Mouse (Mus musculus): Measurements from ENCODE around the gene Aoc2. TPM values are rescaled to one million over a fixed set of nuclear protein-coding genes. Genes with fewer than 3 reads are reported as not detected.
A peak's percentile ranks its signal among the peaks of the same experiment; 100 is the strongest.
"Not testable (repeated sequence)": the region's sequence is repeated elsewhere in the genome, so short reads cannot be mapped to it uniquely, and the experiment has no call there.

Gene Aoc2
- polyA plus RNA-seq, 1 experiment from 2014 or later: 0.55 TPM

DNA sequence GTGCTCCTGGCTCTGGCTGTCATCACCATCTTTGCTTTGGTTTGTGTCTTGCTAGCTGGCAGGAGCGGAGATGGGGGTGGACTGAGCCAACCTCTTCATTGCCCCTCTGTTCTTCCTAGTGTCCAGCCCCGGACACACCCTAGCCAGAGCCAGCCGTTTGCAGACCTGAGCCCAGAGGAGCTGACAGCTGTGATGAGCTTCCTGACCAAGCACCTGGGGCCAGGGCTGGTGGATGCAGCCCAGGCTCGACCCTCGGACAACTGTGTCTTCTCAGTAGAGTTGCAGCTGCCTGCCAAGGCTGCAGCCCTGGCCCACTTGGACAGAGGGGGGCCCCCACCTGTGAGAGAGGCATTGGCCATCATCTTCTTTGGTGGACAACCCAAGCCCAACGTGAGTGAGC lies 6.1 kb downstream of the Aoc2 start:
- H3K27me3 ChIP-seq (ENCODE audit: control insufficient read depth, insufficient read depth, low read length); H3K9ac ChIP-seq (ENCODE audit: low read length); ATAC-seq (ENCODE audit: insufficient number of reproducible peaks, insufficient read depth, low FRiP score, low read depth); H3K36me3 ChIP-seq (ENCODE audit: control insufficient read depth, insufficient read depth, low read length); H3K4me3 ChIP-seq (ENCODE audit: control insufficient read depth in 1 of 2, insufficient read depth in 1 of 2, low read depth in 1 of 2, low read length in 2 of 2); H3K4me2 ChIP-seq (ENCODE audit: low read length); H3K9me3 ChIP-seq (ENCODE audit: control insufficient read depth, low read length): not testable (repeated sequence)
- WGBS: 59% methylated on average over 6 of the region's 6 CpGs
- Histone ChIP-seq H3K27ac (replicated peaks in 1 of 2; ENCODE audit: control insufficient read depth in 1 of 2, insufficient read depth in 1 of 2, low read depth in 2 of 2, low read length in 2 of 2) (peak overlapping the region; percentile 10; a peak in 1 of 4 replicates), H3K4me1 (ENCODE audit: control insufficient read depth in 2 of 2, insufficient read depth in 2 of 2, low read length in 2 of 2) (peaks cover 7 to 12% of the 10 kb centered on the region in 2 experiments)

GRCm38 (mm10) chr11:101332537-101332936 lies 7.7 kb downstream of the Aoc2 start:
- H3K4me1 ChIP-seq (ENCODE audit: control insufficient read depth in 2 of 2, insufficient read depth in 2 of 2, low read length in 2 of 2): peaks cover 11 to 14% of the 10 kb centered on the region in 2 experiments
- H3K36me3 ChIP-seq (ENCODE audit: control insufficient read depth, insufficient read depth, low read length): no peaks in the 10 kb centered on the region
- no peak for ATAC-seq (ENCODE audit: insufficient number of reproducible peaks, insufficient read depth, low FRiP score, low read depth)
- no peak overlapping the region for H3K4me3 ChIP-seq (ENCODE audit: control insufficient read depth in 1 of 2, insufficient read depth in 1 of 2, low read depth in 1 of 2, low read length in 2 of 2)
- no peak overlapping the region for H3K27ac ChIP-seq (replicated peaks in 1 of 2; ENCODE audit: control insufficient read depth in 1 of 2, insufficient read depth in 1 of 2, low read depth in 2 of 2, low read length in 2 of 2)
- no peak overlapping the region for H3K9ac ChIP-seq (ENCODE audit: low read length)
- H3K4me2 ChIP-seq (ENCODE audit: low read length): 0 out of 2 replicates have a peak overlapping the region, but pooled peaks have one; percentile 17
- H3K9me3 ChIP-seq (ENCODE audit: control insufficient read depth, low read length): no peaks in the 10 kb centered on the region
- H3K27me3 ChIP-seq (ENCODE audit: control insufficient read depth, insufficient read depth, low read length): no peaks in the 10 kb centered on the region
- 62% methylated on average over 3 of the region's 3 CpGs for WGBS

DNA sequence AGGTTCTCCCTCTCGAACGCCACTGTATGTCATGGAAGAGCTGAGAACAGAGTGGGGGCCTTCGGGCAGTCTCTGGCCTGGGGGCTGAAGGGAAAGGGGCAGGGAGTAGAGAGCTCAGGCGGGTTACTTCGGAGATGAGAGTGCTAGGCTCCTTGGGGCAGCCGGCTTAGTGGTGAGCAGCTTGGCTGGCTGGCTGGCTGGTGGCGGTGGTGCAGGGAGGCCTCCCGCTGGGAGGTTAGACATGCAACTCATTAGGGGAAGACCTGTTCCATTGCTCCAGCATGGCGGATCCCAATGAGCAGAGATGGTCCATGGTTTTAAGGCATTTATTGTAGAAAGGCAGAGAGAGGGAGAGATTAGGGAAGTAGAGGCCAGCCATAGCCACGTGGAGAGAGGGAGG lies 9.2 kb downstream of the Aoc2 start:
- Histone ChIP-seq H3K27me3 (ENCODE audit: control insufficient read depth, insufficient read depth, low read length) (no peaks in the 10 kb centered on the region), H3K36me3 (ENCODE audit: control insufficient read depth, insufficient read depth, low read length) (no peaks in the 10 kb centered on the region), H3K4me3 (ENCODE audit: control insufficient read depth in 1 of 2, insufficient read depth in 1 of 2, low read depth in 1 of 2, low read length in 2 of 2) (no peak overlapping the region), H3K9ac (ENCODE audit: low read length) (no peak overlapping the region), H3K27ac (replicated peaks in 1 of 2; ENCODE audit: control insufficient read depth in 1 of 2, insufficient read depth in 1 of 2, low read depth in 2 of 2, low read length in 2 of 2) (no peak overlapping the region), H3K9me3 (ENCODE audit: control insufficient read depth, low read length) (no peaks in the 10 kb centered on the region), H3K4me1 (ENCODE audit: control insufficient read depth in 2 of 2, insufficient read depth in 2 of 2, low read length in 2 of 2) (peaks cover 10% of the 10 kb centered on the region in 2 experiments), H3K4me2 (ENCODE audit: low read length) (peak overlapping the region; percentile 12; the same call in 1 of the 2 replicates)
- ATAC-seq (ENCODE audit: insufficient number of reproducible peaks, insufficient read depth, low FRiP score, low read depth): no peak
- 53% methylated on average over 10 of the region's 10 CpGs for WGBS

DNA sequence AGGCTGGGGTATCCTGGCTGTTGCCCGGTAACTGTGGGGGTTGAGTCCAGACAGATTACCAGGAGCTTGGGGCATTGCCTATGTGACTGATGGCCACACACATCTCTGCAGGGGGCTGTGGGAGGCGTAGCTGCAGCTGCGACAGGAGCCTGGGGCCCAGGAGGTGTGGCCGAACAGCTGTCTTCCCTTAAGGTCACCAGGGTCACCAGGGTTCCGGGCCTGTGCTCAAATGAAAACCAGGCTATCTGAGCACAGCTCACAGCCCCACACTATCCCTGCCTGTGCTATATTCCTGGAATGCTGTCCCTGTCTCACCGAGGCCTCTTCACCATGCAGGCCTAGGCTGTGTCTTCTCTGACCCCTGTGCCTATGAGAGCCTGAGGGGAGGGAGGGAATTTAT lies 9.7 kb downstream of the Aoc2 start:
- no peak overlapping the region for H3K4me2 ChIP-seq (ENCODE audit: low read length)
- no peaks in the 10 kb centered on the region for H3K9me3 ChIP-seq (ENCODE audit: control insufficient read depth, low read length)
- H3K4me1 ChIP-seq (ENCODE audit: control insufficient read depth in 2 of 2, insufficient read depth in 2 of 2, low read length in 2 of 2): peaks cover 7% of the 10 kb centered on the region in 2 experiments; a peak in 3 of 4 replicates
- H3K9ac ChIP-seq (ENCODE audit: low read length): no peak overlapping the region
- no peaks in the 10 kb centered on the region for H3K36me3 ChIP-seq (ENCODE audit: control insufficient read depth, insufficient read depth, low read length)
- no peak overlapping the region for H3K27ac ChIP-seq (replicated peaks in 1 of 2; ENCODE audit: control insufficient read depth in 1 of 2, insufficient read depth in 1 of 2, low read depth in 2 of 2, low read length in 2 of 2)
- WGBS: 14% methylated on average over 6 of the region's 6 CpGs
- H3K27me3 ChIP-seq (ENCODE audit: control insufficient read depth, insufficient read depth, low read length): no peaks in the 10 kb centered on the region
- no peak for ATAC-seq (ENCODE audit: insufficient number of reproducible peaks, insufficient read depth, low FRiP score, low read depth)
- H3K4me3 ChIP-seq (ENCODE audit: control insufficient read depth in 1 of 2, insufficient read depth in 1 of 2, low read depth in 1 of 2, low read length in 2 of 2): no peak overlapping the region

DNA sequence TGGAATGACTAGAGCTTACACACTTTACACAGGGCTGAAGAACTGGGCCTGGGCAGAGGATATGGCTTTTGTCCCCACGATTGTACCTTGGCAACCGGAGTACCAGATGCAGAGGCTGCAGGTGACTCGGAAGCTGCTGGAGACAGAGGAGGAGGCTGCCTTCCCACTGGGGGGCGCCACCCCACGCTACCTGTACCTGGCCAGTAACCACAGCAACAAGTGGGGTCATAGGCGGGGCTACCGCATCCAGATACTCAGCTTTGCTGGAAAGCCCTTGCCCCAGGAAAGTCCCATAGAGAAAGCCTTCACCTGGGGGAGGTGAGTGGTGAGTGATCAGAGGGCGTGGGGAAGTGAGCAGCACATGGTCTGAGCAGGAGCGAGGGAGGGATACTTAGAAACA lies 10.8 kb downstream of the Aoc2 start:
- no peak overlapping the region for H3K27ac ChIP-seq (replicated peaks in 1 of 2; ENCODE audit: control insufficient read depth in 1 of 2, insufficient read depth in 1 of 2, low read depth in 2 of 2, low read length in 2 of 2)
- no peak overlapping the region for H3K9ac ChIP-seq (ENCODE audit: low read length)
- H3K4me3 ChIP-seq (ENCODE audit: control insufficient read depth in 1 of 2, insufficient read depth in 1 of 2, low read depth in 1 of 2, low read length in 2 of 2): no peak overlapping the region
- no peak overlapping the region for H3K4me2 ChIP-seq (ENCODE audit: low read length)
- ATAC-seq (ENCODE audit: insufficient number of reproducible peaks, insufficient read depth, low FRiP score, low read depth): no peak
- peaks cover 7% of the 10 kb centered on the region in 2 experiments; a peak in 3 of 4 replicates for H3K4me1 ChIP-seq (ENCODE audit: control insufficient read depth in 2 of 2, insufficient read depth in 2 of 2, low read length in 2 of 2)
- WGBS: 78% methylated on average over 9 of the region's 9 CpGs
- no peaks in the 10 kb centered on the region for H3K9me3 ChIP-seq (ENCODE audit: control insufficient read depth, low read length)
- no peaks in the 10 kb centered on the region for H3K27me3 ChIP-seq (ENCODE audit: control insufficient read depth, insufficient read depth, low read length)
- H3K36me3 ChIP-seq (ENCODE audit: control insufficient read depth, insufficient read depth, low read length): no peaks in the 10 kb centered on the region

- peak overlapping the region; percentile 34 to 49; a peak in 3 of 4 replicates for H3K27ac ChIP-seq (replicated peaks in 1 of 2; ENCODE audit: control insufficient read depth in 1 of 2, insufficient read depth in 1 of 2, low read depth in 2 of 2, low read length in 2 of 2)
Measured at GRCm38 (mm10) chr11:101338123-101338760, 13.4 kb downstream of the Aoc2 start.

DNA sequence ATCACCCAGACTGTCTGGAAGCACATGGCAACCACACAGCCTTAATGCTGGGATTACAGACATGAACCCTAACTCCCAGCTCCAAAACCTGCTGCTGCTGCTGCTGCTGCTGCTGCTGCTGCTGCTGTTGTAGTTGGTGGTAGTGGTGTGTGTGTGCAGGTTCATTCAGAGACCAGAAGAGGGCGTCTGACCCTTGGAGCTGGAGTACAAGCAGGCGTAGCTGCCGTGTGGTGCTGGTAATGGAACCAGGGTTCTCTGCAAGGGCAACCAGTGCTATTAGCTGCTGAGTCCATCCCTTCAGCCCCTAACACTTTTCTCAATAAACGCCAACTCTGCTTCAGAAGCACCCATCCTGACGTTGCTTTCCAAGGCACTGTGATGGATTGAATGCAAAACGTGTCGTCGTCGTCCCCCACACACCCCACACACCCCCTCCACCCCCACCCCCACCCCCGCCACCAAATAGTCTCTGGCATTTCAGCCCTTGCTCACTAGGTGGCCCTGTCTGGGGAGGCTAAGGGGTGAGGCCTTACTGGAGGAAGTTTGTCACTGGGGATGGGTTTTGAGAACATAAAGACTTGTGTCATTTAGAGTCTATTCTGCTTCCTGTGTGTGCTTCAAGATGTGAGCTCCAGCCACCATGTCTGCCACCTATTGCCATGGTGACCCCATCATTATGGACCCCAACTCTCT lies 22.4 kb downstream of the Aoc2 start:
- no peaks in the 10 kb centered on the region for H3K36me3 ChIP-seq (ENCODE audit: control insufficient read depth, insufficient read depth, low read length)
- ATAC-seq (ENCODE audit: insufficient number of reproducible peaks, insufficient read depth, low FRiP score, low read depth): no peak
- peaks cover 0 to 2% of the 10 kb centered on the region in 2 experiments; a peak in 1 of 4 replicates for H3K4me1 ChIP-seq (ENCODE audit: control insufficient read depth in 2 of 2, insufficient read depth in 2 of 2, low read length in 2 of 2)
- no peak overlapping the region for H3K4me2 ChIP-seq (ENCODE audit: low read length)
- H3K27ac ChIP-seq (replicated peaks in 1 of 2; ENCODE audit: control insufficient read depth in 1 of 2, insufficient read depth in 1 of 2, low read depth in 2 of 2, low read length in 2 of 2): no peak overlapping the region
- no peak overlapping the region for H3K4me3 ChIP-seq (ENCODE audit: control insufficient read depth in 1 of 2, insufficient read depth in 1 of 2, low read depth in 1 of 2, low read length in 2 of 2)
- H3K9me3 ChIP-seq (ENCODE audit: control insufficient read depth, low read length): peaks cover 3% of the 10 kb centered on the region; the same call in 1 of the 2 replicates
- 68% methylated on average over 10 of the region's 10 CpGs for WGBS
- H3K9ac ChIP-seq (ENCODE audit: low read length): no peak overlapping the region
- no peaks in the 10 kb centered on the region for H3K27me3 ChIP-seq (ENCODE audit: control insufficient read depth, insufficient read depth, low read length)

More at GRCm38 (mm10) chr11:101338123-101338760, 13.4 kb downstream of the Aoc2 start:
- H3K4me1 ChIP-seq (ENCODE audit: control insufficient read depth in 2 of 2, insufficient read depth in 2 of 2, low read length in 2 of 2): peaks cover 7% of the 10 kb centered on the region in 2 experiments; a peak in 3 of 4 replicates
- no peaks in the 10 kb centered on the region for H3K27me3 ChIP-seq (ENCODE audit: control insufficient read depth, insufficient read depth, low read length)
- peak overlapping the region; percentile 21; a peak in 3 of 4 replicates for H3K4me3 ChIP-seq (ENCODE audit: control insufficient read depth in 1 of 2, insufficient read depth in 1 of 2, low read depth in 1 of 2, low read length in 2 of 2)
- peak overlapping the region; percentile 55 for H3K4me2 ChIP-seq (ENCODE audit: low read length)
- peak; percentile 72; the same call in 1 of the 2 replicates for ATAC-seq (ENCODE audit: insufficient number of reproducible peaks, insufficient read depth, low FRiP score, low read depth)
- no peaks in the 10 kb centered on the region for H3K9me3 ChIP-seq (ENCODE audit: control insufficient read depth, low read length)
- H3K36me3 ChIP-seq (ENCODE audit: control insufficient read depth, insufficient read depth, low read length): no peaks in the 10 kb centered on the region
- WGBS: under 1% methylated on average over 9 of the region's 9 CpGs
- H3K9ac ChIP-seq (ENCODE audit: low read length): peak overlapping the region; percentile 47; the same call in 1 of the 2 replicates

Measured in heart, embryonic 14.5 days (tissue).